In genomic region chr17:35701978-35702461, GRCm38 (mm10) we compare ENCODE assay signal across 8 mouse cellular contexts. TPM values are rescaled to one million over a fixed set of nuclear protein-coding genes. Genes with fewer than 3 reads are reported as not detected.
DNase-seq lines count a peak whose midpoint lies in the region; ATAC-seq and TF ChIP-seq lines count a peak whose summit lies in the region.

No protein-coding gene starts in this region.

- peak overlapping the region; percentile 99 for H3K27ac ChIP-seq in forebrain, embryonic 14.5 days (ENCODE audit: low read depth, low read length)
- peak overlapping the region; percentile 96 for H3K27ac ChIP-seq in intestine, embryonic 14.5 days (ENCODE audit: low read depth)
- H3K27ac ChIP-seq in liver, embryonic 13.5 days: peak overlapping the region; percentile 18; the same call in 1 of the 2 replicates
- H3K27ac ChIP-seq in neural tube, embryonic 14.5 days (ENCODE audit: low read depth, low read length): peak overlapping the region; percentile 98

- H3K79me2 ChIP-seq in C2C12 (ENCODE audit: control insufficient read depth, insufficient read depth): peaks cover 22% of the 10 kb centered on the region

- no peak for ATAC-seq in forebrain, embryonic 14.5 days
- ATAC-seq in intestine, embryonic 14.5 days (replicated peaks; ENCODE audit: low FRiP score, low TSS enrichment, low read depth): peak; percentile 22; the same call in 1 of the 2 replicates
- ATAC-seq in liver, embryonic 13.5 days (ENCODE audit: low read depth): no peak
- no peak for ATAC-seq in neural tube, embryonic 14.5 days (ENCODE audit: low read depth)

- peak overlapping the region; percentile 80 for H3ac ChIP-seq in C2C12 (ENCODE audit: control insufficient read depth, insufficient read length, low read depth)

- no peaks in the 10 kb centered on the region for H3K9me3 ChIP-seq in forebrain, embryonic 14.5 days (replicated peaks; ENCODE audit: control insufficient read depth, low read length)
- H3K9me3 ChIP-seq in intestine, embryonic 14.5 days (ENCODE audit: control insufficient read depth, low read length): no peaks in the 10 kb centered on the region
- no peaks in the 10 kb centered on the region for H3K9me3 ChIP-seq in liver, embryonic 13.5 days (replicated peaks)
- H3K9me3 ChIP-seq in neural tube, embryonic 14.5 days (ENCODE audit: control insufficient read depth, low read length): no peaks in the 10 kb centered on the region

- WGBS in forebrain, embryonic 14.5 days: 0% methylated on average over 16 of the region's 16 CpGs
- WGBS in intestine, embryonic 14.5 days: 4% methylated on average over 16 of the region's 16 CpGs
- 15% methylated on average over 16 of the region's 16 CpGs for WGBS in liver, embryonic 13.5 days (ENCODE audit: insufficient replicate concordance)
- 2% methylated on average over 16 of the region's 16 CpGs for WGBS in neural tube, embryonic 14.5 days

- peaks cover 7% of the 10 kb centered on the region for H3K79me3 ChIP-seq in C2C12 (ENCODE audit: low read depth)

- peak overlapping the region; percentile 46 for H3K4me3 ChIP-seq in C2C12 (ENCODE audit: insufficient read depth, poor library complexity, severe bottlenecking)
- peak overlapping the region; percentile 78 for H3K4me3 ChIP-seq in forebrain, embryonic 14.5 days (ENCODE audit: low read depth, low read length)
- peak overlapping the region; percentile 62 for H3K4me3 ChIP-seq in intestine, embryonic 14.5 days (ENCODE audit: low read depth, low read length)
- peak overlapping the region; percentile 6; the same call in 1 of the 2 replicates for H3K4me3 ChIP-seq in liver, embryonic 13.5 days (replicated peaks)
- H3K4me3 ChIP-seq in neural tube, embryonic 14.5 days (ENCODE audit: low read depth, low read length): peak overlapping the region; percentile 69

- H3K9ac ChIP-seq in forebrain, embryonic 14.5 days (ENCODE audit: low read length): peak overlapping the region; percentile 94
- H3K9ac ChIP-seq in intestine, embryonic 14.5 days (ENCODE audit: low read length): peak overlapping the region; percentile 60
- no peak overlapping the region for H3K9ac ChIP-seq in liver, embryonic 13.5 days
- H3K9ac ChIP-seq in neural tube, embryonic 14.5 days (replicated peaks; ENCODE audit: low read depth, low read length): peak overlapping the region; percentile 90

- H3K36me3 ChIP-seq in C2C12 (ENCODE audit: control insufficient read depth, insufficient read depth): no peaks in the 10 kb centered on the region
- peaks cover 3% of the 10 kb centered on the region; the same call in 1 of the 2 replicates for H3K36me3 ChIP-seq in forebrain, embryonic 14.5 days (ENCODE audit: control insufficient read depth, insufficient read depth, low read length)
- H3K36me3 ChIP-seq in intestine, embryonic 14.5 days (ENCODE audit: control insufficient read depth, insufficient read depth, low read length): no peaks in the 10 kb centered on the region
- H3K36me3 ChIP-seq in liver, embryonic 13.5 days: no peaks in the 10 kb centered on the region
- H3K36me3 ChIP-seq in neural tube, embryonic 14.5 days (ENCODE audit: control insufficient read depth, insufficient read depth, low read length): no peaks in the 10 kb centered on the region

- no peak for TF ChIP-seq CTCF in C2C12 (IDR thresholded peaks at IDR 0.05; ENCODE audit: control insufficient read depth, insufficient read depth, insufficient read length)

- H3K27me3 ChIP-seq in C2C12 (ENCODE audit: control insufficient read depth, insufficient read depth, insufficient read length): no peaks in the 10 kb centered on the region
- H3K27me3 ChIP-seq in forebrain, embryonic 14.5 days (replicated peaks; ENCODE audit: control insufficient read depth, insufficient read depth, low read length): no peaks in the 10 kb centered on the region
- no peaks in the 10 kb centered on the region for H3K27me3 ChIP-seq in intestine, embryonic 14.5 days (replicated peaks; ENCODE audit: control insufficient read depth, insufficient read depth, low read length)
- H3K27me3 ChIP-seq in liver, embryonic 13.5 days: peaks cover 96% of the 10 kb centered on the region
- H3K27me3 ChIP-seq in neural tube, embryonic 14.5 days (ENCODE audit: control insufficient read depth, insufficient read depth, low read length): no peaks in the 10 kb centered on the region

- peak; percentile 31 for DNase-seq in brain, adult 2 months (ENCODE audit: low read depth, low spot score)
- no peak for DNase-seq in forebrain, embryonic 14.5 days (ENCODE audit: low spot score)
- peak; percentile 84 for DNase-seq in intestine, embryonic 14.5 days (ENCODE audit: low spot score)
- no peak for DNase-seq in liver, embryonic 13.5 days
- no peak for DNase-seq in frontal cortex, postnatal 36 days (ENCODE audit: low spot score in 2 of 2)
- no peak for DNase-seq in natural killer cell, adult 2 months (ENCODE audit: low spot score in 2 of 2)

- H3K4me2 ChIP-seq in forebrain, embryonic 14.5 days (ENCODE audit: low read length): peak overlapping the region; percentile 71
- peak overlapping the region; percentile 78 for H3K4me2 ChIP-seq in intestine, embryonic 14.5 days (ENCODE audit: low read length)
- H3K4me2 ChIP-seq in liver, embryonic 13.5 days: peak overlapping the region; percentile 70
- peak overlapping the region; percentile 89 for H3K4me2 ChIP-seq in neural tube, embryonic 14.5 days (ENCODE audit: low read depth, low read length)

- peaks cover 23% of the 10 kb centered on the region for H3K4me1 ChIP-seq in forebrain, embryonic 14.5 days (ENCODE audit: control insufficient read depth, insufficient read depth, low read length)
- peaks cover 33% of the 10 kb centered on the region for H3K4me1 ChIP-seq in intestine, embryonic 14.5 days (replicated peaks; ENCODE audit: control insufficient read depth, insufficient read depth, low read length)
- H3K4me1 ChIP-seq in liver, embryonic 13.5 days (replicated peaks): peaks cover 31% of the 10 kb centered on the region
- H3K4me1 ChIP-seq in neural tube, embryonic 14.5 days (ENCODE audit: control insufficient read depth, insufficient read depth, low read length): peaks cover 34% of the 10 kb centered on the region

TF ChIP-seq in C2C12, 6 proteins besides CTCF, POLR2A, EP300 and RAD21:
- peak; percentile 13 for TF ChIP-seq MAX (IDR thresholded peaks at IDR 0.05)
- no peak for TF ChIP-seq CEBPB (IDR thresholded peaks at IDR 0.05; ENCODE audit: low read depth)

RNA-seq across cellular contexts. Expression of gene Ddr1, which starts 2.4 kb away (rescaled TPM):
- 56.6 TPM for polyA plus RNA-seq in C2C12 (2012; fragmentation: generic; extraction: Trizol)
- 62.0 and 74.5 TPM in 2 replicates for polyA plus RNA-seq in forebrain, embryonic 14.5 days (2014; fragmentation: Nextera tagmentation; extraction: Ambion mirVana)
- polyA plus RNA-seq in intestine, embryonic 14.5 days (2014; fragmentation: Nextera tagmentation; extraction: Ambion mirVana): 44.6 and 45.1 TPM in 2 replicates
- 2.9 and 3.7 TPM in 2 replicates for polyA plus RNA-seq in liver, embryonic 13.5 days (2015; fragmentation: Nextera tagmentation; extraction: Ambion mirVana)
- polyA plus RNA-seq in neural tube, embryonic 14.5 days (2014; fragmentation: Nextera tagmentation; extraction: Ambion mirVana): 48.6 and 65.6 TPM in 2 replicates

RNA-seq across cellular contexts. Expression of gene Gtf2h4, which starts 28.5 kb away (rescaled TPM):
- polyA plus RNA-seq in C2C12 (2012; fragmentation: generic; extraction: Trizol): 40.6 TPM
- 36.9 and 38.2 TPM in 2 replicates for polyA plus RNA-seq in forebrain, embryonic 14.5 days (2014; fragmentation: Nextera tagmentation; extraction: Ambion mirVana)
- 47.2 and 49.9 TPM in 2 replicates for polyA plus RNA-seq in intestine, embryonic 14.5 days (2014; fragmentation: Nextera tagmentation; extraction: Ambion mirVana)
- polyA plus RNA-seq in liver, embryonic 13.5 days (2015; fragmentation: Nextera tagmentation; extraction: Ambion mirVana): 31.9 and 33.9 TPM in 2 replicates
- 20.7 and 21.0 TPM in 2 replicates for polyA plus RNA-seq in neural tube, embryonic 14.5 days (2014; fragmentation: Nextera tagmentation; extraction: Ambion mirVana)

RNA-seq across cellular contexts. Expression of gene Vars2, which starts 34.6 kb away (rescaled TPM):
- 12.6 TPM for polyA plus RNA-seq in C2C12 (2012; fragmentation: generic; extraction: Trizol)
- 9.3 and 11.5 TPM in 2 replicates for polyA plus RNA-seq in forebrain, embryonic 14.5 days (2014; fragmentation: Nextera tagmentation; extraction: Ambion mirVana)
- 16.0 and 18.1 TPM in 2 replicates for polyA plus RNA-seq in intestine, embryonic 14.5 days (2014; fragmentation: Nextera tagmentation; extraction: Ambion mirVana)
- polyA plus RNA-seq in liver, embryonic 13.5 days (2015; fragmentation: Nextera tagmentation; extraction: Ambion mirVana): 7.7 TPM in 2 replicates
- 10.7 and 11.7 TPM in 2 replicates for polyA plus RNA-seq in neural tube, embryonic 14.5 days (2014; fragmentation: Nextera tagmentation; extraction: Ambion mirVana)

RNA-seq across cellular contexts. Expression of gene Mucl3, which starts 58.5 kb away (rescaled TPM):
- polyA plus RNA-seq in C2C12 (2012; fragmentation: generic; extraction: Trizol): 0.05 TPM
- polyA plus RNA-seq in forebrain, embryonic 14.5 days (2014; fragmentation: Nextera tagmentation; extraction: Ambion mirVana): not detected in 2 replicates
- polyA plus RNA-seq in intestine, embryonic 14.5 days (2014; fragmentation: Nextera tagmentation; extraction: Ambion mirVana): 0.39 and 0.77 TPM in 2 replicates
- polyA plus RNA-seq in liver, embryonic 13.5 days (2015; fragmentation: Nextera tagmentation; extraction: Ambion mirVana): 0.03 and 0.06 TPM in 2 replicates
- not detected in 2 replicates for polyA plus RNA-seq in neural tube, embryonic 14.5 days (2014; fragmentation: Nextera tagmentation; extraction: Ambion mirVana)

Comparison
In these comparisons a context has a peak if more than half of its experiments do, and no peak if none do; other contexts are left out.
1. H3K4me3 ChIP-seq: peak in every context shown above with its lines; median percentile 78 in forebrain, embryonic 14.5 days; 69 in neural tube, embryonic 14.5 days; 62 in intestine, embryonic 14.5 days; 46 in C2C12; 6 in liver, embryonic 13.5 days.
2. DNase-seq: peak in brain, adult 2 months (single experiment) and intestine, embryonic 14.5 days (single experiment); none in forebrain, embryonic 14.5 days (single experiment), liver, embryonic 13.5 days (single experiment), frontal cortex, postnatal 36 days (0 of 2) and natural killer cell, adult 2 months (0 of 2).
3. H3K27ac ChIP-seq: peak in every context shown above with its lines; median percentile 99 in forebrain, embryonic 14.5 days; 98 in neural tube, embryonic 14.5 days; 96 in intestine, embryonic 14.5 days; 18 in liver, embryonic 13.5 days.
4. Peak in every context shown above with its lines, with median percentiles within 50 percentile points of each other: H3K4me2 ChIP-seq.